Mouse (Mus musculus) ES-CJ7 (cell line): ENCODE results near the gene Ifngr1.

ENCODE experiments used
- DNase-seq: peaks from one replicate; pipeline ENCODE4 v3.0.0; 2011; ENCODE audit warnings: low read depth, low spot score

Gene Ifngr1

GRCm38 (mm10) chr10:19639630-19640029, 47.9 kb downstream of the Ifngr1 start:
- DNase-seq: no peak

GRCm38 (mm10) chr10:19645119-19645518, 53.4 kb downstream of the Ifngr1 start:
- no peak for DNase-seq

GRCm38 (mm10) chr10:19657426-19657825, 65.7 kb downstream of the Ifngr1 start:
- DNase-seq: no peak
